9 mouse cellular contexts compared by ENCODE assay signal in genomic region chr17:47371451-47371850, GRCm38 (mm10). TPM values are rescaled to one million over a fixed set of nuclear protein-coding genes. Genes with fewer than 3 reads are reported as not detected.
DNase-seq lines count a peak whose midpoint lies in the region; ATAC-seq and TF ChIP-seq lines count a peak whose summit lies in the region.
"Had no signal": no experiment of that assay in that cellular context is flagged by ENCODE, and none has a peak within 500 bp of the region (broad histone marks: within the 10 kb centered on the region; RNA-seq: fewer than 3 reads in every experiment).

No protein-coding gene starts in this region.

- ATAC-seq in CD4-positive, CD25-positive, alpha-beta regulatory T cell, adult 4 months, result peak; percentile 77
- peak; percentile 38 for ATAC-seq in Patski
- peak; percentile 71; the same call in 1 of the 2 replicates for ATAC-seq in common myeloid progenitor, adult 5-6 weeks (replicated peaks; ENCODE audit: low read depth, poor library complexity, severe bottlenecking)
- peak; percentile 56 for ATAC-seq in granulocyte monocyte progenitor cell, adult 5-6 weeks (replicated peaks; ENCODE audit: poor library complexity, severe bottlenecking)
- peak; percentile 58; the same call in 1 of the 2 replicates for ATAC-seq in liver, embryonic 16.5 days (ENCODE audit: low read depth)
- ATAC-seq in neural tube, embryonic 14.5 days (ENCODE audit: low read depth), result peak; percentile 55; the same call in 1 of the 2 replicates

- no peak overlapping the region for H3K4me2 ChIP-seq in liver, embryonic 16.5 days (ENCODE audit: low read depth, low read length)
- no peak overlapping the region for H3K4me2 ChIP-seq in neural tube, embryonic 14.5 days (ENCODE audit: low read depth, low read length)

- CTCF ChIA-PET in Patski (lab: Charles Lee), result interaction anchor here (0.5 to 1.6 kb wide), 7 partner anchors 8 to 111 kb away, joined by 3 to 7 read pairs (median 3); no protein-coding TSS in a partner anchor

- no peaks in the 10 kb centered on the region for H3K27me3 ChIP-seq in Patski
- no peaks in the 10 kb centered on the region for H3K27me3 ChIP-seq in liver, embryonic 16.5 days (ENCODE audit: control insufficient read depth, insufficient read depth, low read depth, low read length)
- H3K27me3 ChIP-seq in neural tube, embryonic 14.5 days (ENCODE audit: control insufficient read depth, insufficient read depth, low read length), result 0 out of 2 replicates have a peak, but pooled peaks cover 3% of the 10 kb centered on the region

- no peak overlapping the region for H3K4me3 ChIP-seq in liver, embryonic 16.5 days (ENCODE audit: low read depth, low read length)
- H3K4me3 ChIP-seq in neural tube, embryonic 14.5 days (ENCODE audit: low read depth, low read length), result no peak overlapping the region

- peaks cover 5% of the 10 kb centered on the region; the same call in 1 of the 2 replicates for H3K4me1 ChIP-seq in liver, embryonic 16.5 days (ENCODE audit: control insufficient read depth, low read depth, low read length)
- H3K4me1 ChIP-seq in neural tube, embryonic 14.5 days (ENCODE audit: control insufficient read depth, insufficient read depth, low read length), result 0 out of 2 replicates have a peak, but pooled peaks cover 3% of the 10 kb centered on the region

- no peak overlapping the region for H3K9ac ChIP-seq in liver, embryonic 16.5 days (ENCODE audit: low read depth, low read length)
- H3K9ac ChIP-seq in neural tube, embryonic 14.5 days (replicated peaks; ENCODE audit: low read depth, low read length), result no peak overlapping the region

- H3K27ac ChIP-seq in liver, embryonic 16.5 days (ENCODE audit: low read length), result no peak overlapping the region
- no peak overlapping the region for H3K27ac ChIP-seq in neural tube, embryonic 14.5 days (ENCODE audit: low read depth, low read length)

- peaks cover 10% of the 10 kb centered on the region; the same call in 1 of the 2 replicates for H3K36me3 ChIP-seq in liver, embryonic 16.5 days (ENCODE audit: control insufficient read depth, insufficient read depth)
- H3K36me3 ChIP-seq in neural tube, embryonic 14.5 days (ENCODE audit: control insufficient read depth, insufficient read depth, low read length), result peaks cover 36% of the 10 kb centered on the region

- in situ Hi-C loops in Patski (cut with MboI; ENCODE audit: low pct_unique_long_range_greater_than_20kb), result loop anchor here (5.0 kb wide), 1 partner anchor 111 kb away; no protein-coding TSS in a partner anchor

- H3K9me3 ChIP-seq in liver, embryonic 16.5 days (replicated peaks; ENCODE audit: control insufficient read depth, low read length), result no peaks in the 10 kb centered on the region
- no peaks in the 10 kb centered on the region for H3K9me3 ChIP-seq in neural tube, embryonic 14.5 days (ENCODE audit: control insufficient read depth, low read length)

- peak; percentile 86 for TF ChIP-seq CTCF in Patski (IDR thresholded peaks at IDR 0.05)

- WGBS in liver, embryonic 16.5 days (ENCODE audit: insufficient replicate concordance), result 6% methylated on average over 4 of the region's 4 CpGs
- WGBS in neural tube, embryonic 14.5 days, result 10% methylated on average over 4 of the region's 4 CpGs

- POLR2A ChIA-PET in Patski (lab: Charles Lee), result interaction anchor here (1.0 kb wide), 1 partner anchor 27 kb away, joined by 3 read pairs; no protein-coding TSS in a partner anchor

- no peak for DNase-seq in Patski (ENCODE audit: low read depth, low spot score)
- DNase-seq in kidney, postnatal 25 days, result peak; percentile 81 to 84
- peak; percentile 76 for DNase-seq in thymus, postnatal 4 days

RNA-seq across cellular contexts. Expression of gene Mrps10, which starts 2.8 kb away (rescaled TPM):
- 10 to 100 TPM; 29.1 to 37.6 TPM for polyA plus RNA-seq in CD4-positive, CD25-positive, alpha-beta regulatory T cell, adult 4 months (2017; shearing (Covaris generic))
- polyA plus RNA-seq in Patski (2021), result 46.8 TPM
- 56.6 and 62.0 TPM in 2 replicates for total RNA-seq in common myeloid progenitor, adult 5-6 weeks (2017)
- 65.1 and 68.0 TPM in 2 replicates for total RNA-seq in granulocyte monocyte progenitor cell, adult 5-6 weeks (2014; fragmentation: Nextera tagmentation)
- total RNA-seq in granulocyte monocyte progenitor cell, adult 5-6 weeks (2017), result 65.8 and 70.8 TPM in 2 replicates
- 31.7 and 34.3 TPM in 2 replicates for polyA plus RNA-seq in liver, embryonic 16.5 days (2015; fragmentation: Nextera tagmentation; extraction: Ambion mirVana)
- 66.7 and 77.6 TPM in 2 replicates for polyA plus RNA-seq in neural tube, embryonic 14.5 days (2014; fragmentation: Nextera tagmentation; extraction: Ambion mirVana)

RNA-seq across cellular contexts. Expression of gene Guca1b, which starts 13.7 kb away (rescaled TPM):
- 1 to 10 TPM; 2.0 to 3.2 TPM for polyA plus RNA-seq in CD4-positive, CD25-positive, alpha-beta regulatory T cell, adult 4 months (2017; shearing (Covaris generic))
- polyA plus RNA-seq in Patski (2021), result 0.37 TPM
- total RNA-seq in common myeloid progenitor, adult 5-6 weeks (2017), result not detected in 2 replicates
- 0.47 and 0.80 TPM in 2 replicates for total RNA-seq in granulocyte monocyte progenitor cell, adult 5-6 weeks (2014; fragmentation: Nextera tagmentation)
- total RNA-seq in granulocyte monocyte progenitor cell, adult 5-6 weeks (2017), result 0.43 TPM in 1 of 2 replicates, not detected in the other
- 0.14 and 0.39 TPM in 2 replicates for polyA plus RNA-seq in liver, embryonic 16.5 days (2015; fragmentation: Nextera tagmentation; extraction: Ambion mirVana)
- 0.43 and 0.44 TPM in 2 replicates for polyA plus RNA-seq in neural tube, embryonic 14.5 days (2014; fragmentation: Nextera tagmentation; extraction: Ambion mirVana)

RNA-seq across cellular contexts. Expression of gene Guca1a, which starts 28.9 kb away (rescaled TPM):
- polyA plus RNA-seq in CD4-positive, CD25-positive, alpha-beta regulatory T cell, adult 4 months (2017; shearing (Covaris generic)), result not detected
- polyA plus RNA-seq in Patski (2021), result 0.13 TPM
- total RNA-seq in common myeloid progenitor, adult 5-6 weeks (2017), result 1.4 TPM in 1 of 2 replicates, not detected in the other
- 5.3 and 6.4 TPM in 2 replicates for total RNA-seq in granulocyte monocyte progenitor cell, adult 5-6 weeks (2014; fragmentation: Nextera tagmentation)
- 6.3 and 6.7 TPM in 2 replicates for total RNA-seq in granulocyte monocyte progenitor cell, adult 5-6 weeks (2017)
- polyA plus RNA-seq in liver, embryonic 16.5 days (2015; fragmentation: Nextera tagmentation; extraction: Ambion mirVana), result 0.97 and 2.0 TPM in 2 replicates
- 0.80 and 0.95 TPM in 2 replicates for polyA plus RNA-seq in neural tube, embryonic 14.5 days (2014; fragmentation: Nextera tagmentation; extraction: Ambion mirVana)
- total RNA-seq: layer of hippocampus, postnatal 36 days had no signal
